Mouse (Mus musculus): ENCODE measurements at regions not wholly inside any gene's neighbourhood (a gene's known extent, or its start where the extent isn't known, plus 50 kb on each side); places are given as distances from the start of the nearest gene placed in this dataset.

- no peak for DNase-seq (ENCODE audit: low spot score)
- H3K4me1 ChIP-seq (ENCODE audit: control insufficient read depth, insufficient read depth, low read length), result no peaks in the 10 kb centered on the region
- no peak overlapping the region for H3K4me2 ChIP-seq (ENCODE audit: low read depth, severe bottlenecking)
- H3K27me3 ChIP-seq (ENCODE audit: control insufficient read depth, insufficient read depth, low read length), result no peaks in the 10 kb centered on the region
- H3K9me3 ChIP-seq (ENCODE audit: control insufficient read depth, low read length), result no peaks in the 10 kb centered on the region
- no peak overlapping the region for H3K4me3 ChIP-seq (ENCODE audit: low read depth, low read length)
- no peak overlapping the region for H3K27ac ChIP-seq (replicated peaks; ENCODE audit: low read depth, low read length)
- no peaks in the 10 kb centered on the region for H3K36me3 ChIP-seq (ENCODE audit: control insufficient read depth, insufficient read depth, low read length)
- 87% methylated on average over 2 of the region's 2 CpGs for WGBS
- no peak overlapping the region for H3K9ac ChIP-seq (ENCODE audit: low read length)
- ATAC-seq (ENCODE audit: insufficient number of reproducible peaks, low FRiP score, low TSS enrichment, low read depth), result no peak
Observed at GRCm38 (mm10) chr15:8868021-8868420, 99.7 kb upstream of the Ranbp3l start.

GRCm38 (mm10) chr15:8867160-8867891 is 100.4 kb upstream of the Ranbp3l start:
- H3K9me3 ChIP-seq (ENCODE audit: control insufficient read depth, low read length), result no peaks in the 10 kb centered on the region
- H3K27me3 ChIP-seq (ENCODE audit: control insufficient read depth, insufficient read depth, low read length), result no peaks in the 10 kb centered on the region
- H3K4me1 ChIP-seq (ENCODE audit: control insufficient read depth, insufficient read depth, low read length), result no peaks in the 10 kb centered on the region
- H3K4me2 ChIP-seq (ENCODE audit: low read depth, severe bottlenecking), result no peak overlapping the region
- WGBS, result 75% methylated on average over 7 of the region's 7 CpGs
- no peak overlapping the region for H3K9ac ChIP-seq (ENCODE audit: low read length)
- no peak overlapping the region for H3K27ac ChIP-seq (replicated peaks; ENCODE audit: low read depth, low read length)
- no peak for ATAC-seq (ENCODE audit: insufficient number of reproducible peaks, low FRiP score, low TSS enrichment, low read depth)
- no peak for DNase-seq (ENCODE audit: low spot score)
- H3K4me3 ChIP-seq (ENCODE audit: low read depth, low read length), result no peak overlapping the region
- H3K36me3 ChIP-seq (ENCODE audit: control insufficient read depth, insufficient read depth, low read length), result no peaks in the 10 kb centered on the region

- Histone ChIP-seq H3K27me3 (ENCODE audit: control insufficient read depth, insufficient read depth, low read length) (no peaks in the 10 kb centered on the region), H3K4me3 (ENCODE audit: low read depth, low read length) (no peak overlapping the region), H3K4me2 (ENCODE audit: low read depth, severe bottlenecking) (no peak overlapping the region), H3K36me3 (ENCODE audit: control insufficient read depth, insufficient read depth, low read length) (no peaks in the 10 kb centered on the region), H3K9ac (ENCODE audit: low read length) (no peak overlapping the region), H3K27ac (replicated peaks; ENCODE audit: low read depth, low read length) (no peak overlapping the region), H3K9me3 (ENCODE audit: control insufficient read depth, low read length) (no peaks in the 10 kb centered on the region), H3K4me1 (ENCODE audit: control insufficient read depth, insufficient read depth, low read length) (no peaks in the 10 kb centered on the region)
- no peak for DNase-seq (ENCODE audit: low spot score)
- ATAC-seq (ENCODE audit: insufficient number of reproducible peaks, low FRiP score, low TSS enrichment, low read depth), result no peak
- WGBS, result 73% methylated on average over 8 of the region's 8 CpGs
Observed at GRCm38 (mm10) chr15:8865089-8865933, 102.4 kb upstream of the Ranbp3l start.

- WGBS, result 75% methylated on average over 11 of the region's 11 CpGs
- Histone ChIP-seq H3K36me3 (ENCODE audit: control insufficient read depth, insufficient read depth, low read length) (no peaks in the 10 kb centered on the region), H3K9ac (ENCODE audit: low read length) (no peak overlapping the region), H3K4me1 (ENCODE audit: control insufficient read depth, insufficient read depth, low read length) (no peaks in the 10 kb centered on the region), H3K4me3 (ENCODE audit: low read depth, low read length) (no peak overlapping the region), H3K27ac (replicated peaks; ENCODE audit: low read depth, low read length) (no peak overlapping the region), H3K27me3 (ENCODE audit: control insufficient read depth, insufficient read depth, low read length) (no peaks in the 10 kb centered on the region), H3K4me2 (ENCODE audit: low read depth, severe bottlenecking) (no peak overlapping the region), H3K9me3 (ENCODE audit: control insufficient read depth, low read length) (no peaks in the 10 kb centered on the region; the same call in 1 of the 2 replicates)
- DNase-seq (ENCODE audit: low spot score) (no peak), ATAC-seq (ENCODE audit: insufficient number of reproducible peaks, low FRiP score, low TSS enrichment, low read depth) (no peak)
Observed at GRCm38 (mm10) chr15:8856419-8857084, 111.2 kb upstream of the Ranbp3l start.

DNA sequence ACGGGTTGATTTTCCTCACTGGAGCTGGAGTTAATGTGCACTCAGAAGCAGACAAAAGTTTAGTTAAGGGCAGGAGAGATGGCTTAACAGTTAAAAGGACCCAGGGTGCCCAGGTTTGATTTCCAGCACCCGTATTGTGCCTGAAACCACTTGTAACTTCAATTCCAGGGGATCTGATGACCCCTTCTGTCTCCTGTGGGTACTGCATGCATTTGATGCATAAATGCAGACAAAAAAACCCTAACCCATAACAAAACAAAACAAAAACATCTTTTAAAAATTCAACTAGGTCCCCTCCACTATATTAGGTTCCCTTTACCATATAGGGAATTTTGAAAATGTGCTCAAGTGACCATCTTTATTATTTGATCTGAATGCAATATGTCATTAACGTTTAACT is 112.2 kb upstream of the Ranbp3l start:
- H3K4me1 ChIP-seq (ENCODE audit: control insufficient read depth, insufficient read depth, low read length), result no peaks in the 10 kb centered on the region
- no peak overlapping the region for H3K27ac ChIP-seq (replicated peaks; ENCODE audit: low read depth, low read length)
- H3K4me3 ChIP-seq (ENCODE audit: low read depth, low read length), result no peak overlapping the region
- DNase-seq (ENCODE audit: low spot score) (no peak), ATAC-seq (ENCODE audit: insufficient number of reproducible peaks, low FRiP score, low TSS enrichment, low read depth) (no peak)
- no peaks in the 10 kb centered on the region; the same call in 1 of the 2 replicates for H3K9me3 ChIP-seq (ENCODE audit: control insufficient read depth, low read length)
- H3K4me2 ChIP-seq (ENCODE audit: low read depth, severe bottlenecking), result no peak overlapping the region
- no peak overlapping the region for H3K9ac ChIP-seq (ENCODE audit: low read length)
- no peaks in the 10 kb centered on the region for H3K27me3 ChIP-seq (ENCODE audit: control insufficient read depth, insufficient read depth, low read length)
- H3K36me3 ChIP-seq (ENCODE audit: control insufficient read depth, insufficient read depth, low read length), result no peaks in the 10 kb centered on the region
- WGBS, result 93% methylated on average over 3 of the region's 3 CpGs

- Histone ChIP-seq H3K36me3 (ENCODE audit: control insufficient read depth, insufficient read depth, low read length) (no peaks in the 10 kb centered on the region), H3K4me3 (ENCODE audit: low read depth, low read length) (no peak overlapping the region), H3K27ac (replicated peaks; ENCODE audit: low read depth, low read length) (no peak overlapping the region), H3K4me2 (ENCODE audit: low read depth, severe bottlenecking) (no peak overlapping the region), H3K9me3 (ENCODE audit: control insufficient read depth, low read length) (no peaks in the 10 kb centered on the region; the same call in 1 of the 2 replicates), H3K27me3 (ENCODE audit: control insufficient read depth, insufficient read depth, low read length) (no peaks in the 10 kb centered on the region), H3K9ac (ENCODE audit: low read length) (no peak overlapping the region), H3K4me1 (ENCODE audit: control insufficient read depth, insufficient read depth, low read length) (no peaks in the 10 kb centered on the region)
- DNase-seq (ENCODE audit: low spot score) (no peak), ATAC-seq (ENCODE audit: insufficient number of reproducible peaks, low FRiP score, low TSS enrichment, low read depth) (no peak)
- WGBS, result 75% methylated on average over 7 of the region's 7 CpGs
Observed at GRCm38 (mm10) chr15:8854336-8854735, 113.4 kb upstream of the Ranbp3l start.

DNA sequence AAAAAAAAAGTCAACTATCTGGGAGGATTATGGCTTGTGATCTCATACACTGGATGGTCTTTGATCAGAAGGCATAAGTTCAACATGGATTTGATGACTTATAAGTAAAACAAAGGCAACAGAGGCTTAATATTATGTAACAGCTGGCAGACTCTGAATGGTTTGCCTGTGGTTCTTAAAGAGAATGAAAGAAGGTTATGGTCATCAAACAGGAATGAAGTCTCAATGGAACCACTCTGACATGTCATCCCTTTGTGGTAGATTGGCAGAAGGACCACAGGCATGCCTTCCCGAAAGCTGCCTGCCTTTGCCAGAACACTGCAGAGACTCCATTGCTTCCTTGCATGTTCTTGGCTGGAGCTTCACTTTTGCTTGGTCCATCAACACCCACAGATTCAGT is 116.8 kb upstream of the Ranbp3l start:
- Histone ChIP-seq H3K9me3 (ENCODE audit: control insufficient read depth, low read length) (no peaks in the 10 kb centered on the region; the same call in 1 of the 2 replicates), H3K27me3 (ENCODE audit: control insufficient read depth, insufficient read depth, low read length) (no peaks in the 10 kb centered on the region), H3K4me3 (ENCODE audit: low read depth, low read length) (no peak overlapping the region), H3K4me1 (ENCODE audit: control insufficient read depth, insufficient read depth, low read length) (no peaks in the 10 kb centered on the region), H3K4me2 (ENCODE audit: low read depth, severe bottlenecking) (no peak overlapping the region), H3K36me3 (ENCODE audit: control insufficient read depth, insufficient read depth, low read length) (no peaks in the 10 kb centered on the region), H3K27ac (replicated peaks; ENCODE audit: low read depth, low read length) (no peak overlapping the region), H3K9ac (ENCODE audit: low read length) (no peak overlapping the region)
- ATAC-seq (ENCODE audit: insufficient number of reproducible peaks, low FRiP score, low TSS enrichment, low read depth) (no peak), DNase-seq (ENCODE audit: low spot score) (no peak)
- WGBS, result 88% methylated on average over 1 of the region's 1 CpGs

DNA sequence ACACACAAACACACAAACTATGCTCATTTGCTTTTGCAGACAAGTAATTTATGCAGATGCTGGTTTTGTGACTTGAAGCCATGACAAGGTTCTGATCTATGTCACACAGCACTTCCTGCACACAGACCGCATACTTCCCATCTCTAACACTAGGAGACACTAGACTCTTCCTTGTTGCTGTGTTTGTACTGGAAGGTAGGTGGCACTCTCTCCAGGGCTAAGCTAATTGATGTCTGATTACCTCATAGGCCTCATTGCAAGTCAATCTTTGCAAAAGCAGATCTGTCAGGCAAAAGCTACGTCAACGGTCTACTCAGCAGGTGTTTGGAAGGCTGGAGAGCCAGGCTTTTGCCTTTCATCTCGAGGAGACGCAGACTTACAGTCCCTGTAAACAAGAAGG is 118.3 kb upstream of the Ranbp3l start:
- Histone ChIP-seq H3K27me3 (ENCODE audit: control insufficient read depth, insufficient read depth, low read length) (no peaks in the 10 kb centered on the region), H3K4me3 (ENCODE audit: low read depth, low read length) (no peak overlapping the region), H3K27ac (replicated peaks; ENCODE audit: low read depth, low read length) (no peak overlapping the region), H3K4me1 (ENCODE audit: control insufficient read depth, insufficient read depth, low read length) (no peaks in the 10 kb centered on the region), H3K36me3 (ENCODE audit: control insufficient read depth, insufficient read depth, low read length) (no peaks in the 10 kb centered on the region), H3K9ac (ENCODE audit: low read length) (no peak overlapping the region), H3K9me3 (ENCODE audit: control insufficient read depth, low read length) (no peaks in the 10 kb centered on the region; the same call in 1 of the 2 replicates), H3K4me2 (ENCODE audit: low read depth, severe bottlenecking) (no peak overlapping the region)
- 80% methylated on average over 5 of the region's 5 CpGs for WGBS
- no peak for DNase-seq (ENCODE audit: low spot score)
- no peak for ATAC-seq (ENCODE audit: insufficient number of reproducible peaks, low FRiP score, low TSS enrichment, low read depth)
